Mouse (Mus musculus) stomach, postnatal 0 days (tissue): Measurements from ENCODE around the gene Calhm6. TPM values are rescaled to one million over a fixed set of nuclear protein-coding genes. Genes with fewer than 3 reads are reported as not detected.

Experiments
- ATAC-seq: fragments of 200-750 bp; cut with Nextera tagmentation; 2 replicates; pipeline ENCODE4 v1.8.0; 2017; ENCODE audit not compliant: low FRiP score, low TSS enrichment
- DNase-seq: peaks from one replicate; pipeline ENCODE4 v3.0.0-alpha.2; 2016; ENCODE audit warnings: low spot score
- H3K27ac ChIP-seq: fragments of 300-500 bp; sonication (generic); replicated peaks from 2 replicates; pipeline ENCODE4 v1.5.1; 2014; ENCODE audit warnings: mild to moderate bottlenecking, control low read depth
- H3K27me3 ChIP-seq: fragments of 300-500 bp; sonication (generic); 2 replicates; pipeline ENCODE4 v1.6.1; 2014; ENCODE audit warnings: low read length; ENCODE audit not compliant: control insufficient read depth, insufficient read depth
- H3K36me3 ChIP-seq: fragments of 300-500 bp; sonication (generic); 2 replicates; pipeline ENCODE4 v1.6.1; 2014; ENCODE audit warnings: low read length, mixed read lengths; ENCODE audit not compliant: control insufficient read depth, insufficient read depth
- H3K4me1 ChIP-seq: fragments of 300-500 bp; sonication (generic); replicated peaks from 2 replicates; pipeline ENCODE4 v1.6.1; 2014; ENCODE audit warnings: antibody characterized with exemption; ENCODE audit not compliant: control insufficient read depth, insufficient read depth
- H3K4me2 ChIP-seq: fragments of 300-500 bp; sonication (generic); replicated peaks from 2 replicates; pipeline ENCODE4 v1.6.1; 2014; ENCODE audit warnings: low read depth, mild to moderate bottlenecking, control low read depth, moderate library complexity
- H3K4me3 ChIP-seq: fragments of 300-500 bp; sonication (generic); 2 replicates; pipeline ENCODE4 v1.5.1; 2014; ENCODE audit warnings: low read depth, low read length, control low read depth
- H3K9ac ChIP-seq: fragments of 300-500 bp; sonication (generic); 2 replicates; pipeline ENCODE4 v1.6.1; 2014; ENCODE audit warnings: mild to moderate bottlenecking, low read length, control low read depth, mixed read lengths
- H3K9me3 ChIP-seq: fragments of 300-500 bp; sonication (generic); 2 replicates; pipeline ENCODE4 v1.6.1; 2016; ENCODE audit warnings: low read length; ENCODE audit not compliant: control insufficient read depth
- CTCF ChIP-seq: IDR thresholded peaks from 2 replicates; pipeline ENCODE4 v1.5.1; 2016; ENCODE audit warnings: antibody characterized with exemption, low read depth, mild to moderate bottlenecking, moderate library complexity
- EP300 ChIP-seq: optimal IDR thresholded peaks from 2 replicates; pipeline ENCODE3; 2016; ENCODE audit warnings: antibody characterized with exemption
- WGBS: fragments of 180-500 bp; shearing (Covaris S2); extraction: QIAGEN DNeasy Blood & Tissue Kit; methylation state at CpG from one replicate; pipeline ENCODE4 v1.1.7; 2014; 5-methylcytosine and 5-hydroxymethylcytosine counted together
- polyA plus RNA-seq: library from polyadenylated mRNA; unstranded; fragments of >200 nt; fragmentation: Nextera tagmentation; extraction: Ambion mirVana; gene quantifications from 2 replicates; pipeline ENCODE4 v1.2.1, GENCODE M21; 2015

Calhm6 gene
- polyA plus RNA-seq, 1 experiment from 2014 or later: 0.74 TPM

GRCm38 (mm10) chr10:34117770-34118169 is 10.0 kb downstream of the Calhm6 start:
- Histone ChIP-seq H3K4me1 (no peaks in the 10 kb centered on the region), H3K27ac (no peak overlapping the region), H3K4me2 (no peak overlapping the region), H3K9ac (no peak overlapping the region), H3K9me3 (no peaks in the 10 kb centered on the region), H3K36me3 (no peaks in the 10 kb centered on the region), H3K27me3 (no peaks in the 10 kb centered on the region), H3K4me3 (no peak overlapping the region)
- ATAC-seq (no peak), DNase-seq (no peak)
- TF ChIP-seq CTCF (no peak), EP300 (no peak)

GRCm38 (mm10) chr10:34117131-34117530 is 10.7 kb downstream of the Calhm6 start:
- no peaks in the 10 kb centered on the region for H3K9me3 ChIP-seq
- ATAC-seq (no peak), DNase-seq (no peak)
- no peak overlapping the region for H3K4me3 ChIP-seq
- H3K4me1 ChIP-seq: no peaks in the 10 kb centered on the region
- 30% methylated on average over 3 of the region's 3 CpGs for WGBS
- H3K36me3 ChIP-seq: no peaks in the 10 kb centered on the region
- no peaks in the 10 kb centered on the region for H3K27me3 ChIP-seq
- no peak for TF ChIP-seq CTCF
- TF ChIP-seq EP300: no peak
- H3K27ac ChIP-seq: no peak overlapping the region
- no peak overlapping the region for H3K9ac ChIP-seq
- H3K4me2 ChIP-seq: no peak overlapping the region

- Histone ChIP-seq H3K27me3 (no peaks in the 10 kb centered on the region), H3K4me3 (no peak overlapping the region), H3K9ac (no peak overlapping the region), H3K4me2 (no peak overlapping the region), H3K27ac (no peak overlapping the region), H3K9me3 (no peaks in the 10 kb centered on the region), H3K4me1 (no peaks in the 10 kb centered on the region), H3K36me3 (no peaks in the 10 kb centered on the region)
- no peak for ATAC-seq
- WGBS: 62% methylated on average over 4 of the region's 4 CpGs
- TF ChIP-seq EP300 (no peak), CTCF (no peak)
- DNase-seq: no peak
Measured at GRCm38 (mm10) chr10:34111964-34112738, 15.6 kb downstream of the Calhm6 start.

GRCm38 (mm10) chr10:34110863-34111465 is 16.8 kb downstream of the Calhm6 start:
- Histone ChIP-seq H3K9me3 (no peaks in the 10 kb centered on the region), H3K27ac (no peak overlapping the region), H3K27me3 (no peaks in the 10 kb centered on the region), H3K4me3 (no peak overlapping the region), H3K4me2 (no peak overlapping the region), H3K4me1 (no peaks in the 10 kb centered on the region), H3K36me3 (no peaks in the 10 kb centered on the region), H3K9ac (no peak overlapping the region)
- WGBS: 81% methylated on average over 13 of the region's 13 CpGs
- no peak for TF ChIP-seq CTCF
- TF ChIP-seq EP300: no peak
- ATAC-seq (no peak), DNase-seq (no peak)

- no peaks in the 10 kb centered on the region for H3K9me3 ChIP-seq
- H3K4me2 ChIP-seq: peak within 1 kb of the TSS; percentile 52
- TF ChIP-seq CTCF: peak; percentile 92
- TF ChIP-seq EP300: peak; percentile 38
- H3K27ac ChIP-seq: peak within 1 kb of the TSS; percentile 69; the same call in 1 of the 2 replicates
- no peaks in the 10 kb centered on the region for H3K36me3 ChIP-seq
- H3K4me1 ChIP-seq: no peaks in the 10 kb centered on the region
- ATAC-seq (peak; percentile 96), DNase-seq (peak; percentile 48)
- H3K27me3 ChIP-seq: no peaks in the 10 kb centered on the region
- 5% methylated on average over 9 of the region's 9 CpGs for WGBS
- H3K9ac ChIP-seq: peak within 1 kb of the TSS; percentile 55
- H3K4me3 ChIP-seq: peak within 1 kb of the TSS; percentile 33
Measured at GRCm38 (mm10) chr10:34096418-34096883, 31.3 kb downstream of the Calhm6 start, which contains the start of gene Calhm5. Calhm5 (minus strand) TSS chr10:34096519.

GRCm38 (mm10) chr10:34095964-34096363 is 31.8 kb downstream of the Calhm6 start:
- Histone ChIP-seq H3K4me3 (peak overlapping the region; percentile 33), H3K4me2 (peak overlapping the region; percentile 52), H3K9me3 (no peaks in the 10 kb centered on the region), H3K4me1 (no peaks in the 10 kb centered on the region), H3K9ac (peak overlapping the region; percentile 55), H3K27ac (peak overlapping the region; percentile 69; the same call in 1 of the 2 replicates), H3K27me3 (no peaks in the 10 kb centered on the region), H3K36me3 (no peaks in the 10 kb centered on the region)
- DNase-seq (no peak), ATAC-seq (no peak)
- TF ChIP-seq CTCF: no peak
- no peak for TF ChIP-seq EP300
- 52% methylated on average over 12 of the region's 12 CpGs for WGBS
